Mouse (Mus musculus): Measurements from ENCODE around the gene Spink8. TPM values are rescaled to one million over a fixed set of nuclear protein-coding genes. Genes with fewer than 3 reads are reported as not detected.
"Not testable (repeated sequence)": the region's sequence is repeated elsewhere in the genome, so short reads cannot be mapped to it uniquely, and the experiment has no call there.

Spink8 gene
- total RNA-seq (2012; rRNA removed) (not detected in 2 replicates), polyA plus RNA-seq (2012; ENCODE audit: insufficient read depth in 1 of 2, insufficient read length in 2 of 2, low read depth in 1 of 2, low replicate concordance in 2 of 2, missing spikeins in 1 of 2) (not detected)

GRCm38 (mm10) chr9:109811980-109812379 lies at the start of gene Spink8:
Spink8 (plus strand) TSS chr9:109812280.
- H3K36me3 ChIP-seq (ENCODE audit: control insufficient read depth in 1 of 2, insufficient read depth in 2 of 2, low read length in 2 of 2) = no peaks in the 10 kb centered on the region
- TF ChIP-seq TAL1 (IDR thresholded peaks at IDR 0.05; ENCODE audit: low read length) = no peak
- no peak for TF ChIP-seq POLR2A (IDR thresholded peaks at IDR 0.05; ENCODE audit: control insufficient read depth in 1 of 2, insufficient read depth in 1 of 2, low read depth in 1 of 2, low read length in 2 of 2, poor library complexity in 1 of 2)
- TF ChIP-seq CHD1 (IDR thresholded peaks at IDR 0.05; ENCODE audit: low read depth, low read length) = no peak
- no peak for TF ChIP-seq ZC3H11A (IDR thresholded peaks at IDR 0.05; ENCODE audit: low read depth, low read length)
- no peak for TF ChIP-seq NELFE (IDR thresholded peaks at IDR 0.05; ENCODE audit: low read depth, low read length)
- no peak for TF ChIP-seq GATA1 (IDR thresholded peaks at IDR 0.05; ENCODE audit: low read depth, low read length)
- no peak for TF ChIP-seq SIN3A (IDR thresholded peaks at IDR 0.05; ENCODE audit: low read length)
- TF ChIP-seq CHD2 (IDR thresholded peaks at IDR 0.05; ENCODE audit: low read length) = no peak
- TF ChIP-seq MYC (IDR thresholded peaks at IDR 0.05; ENCODE audit: low read depth, low read length) = no peak
- TF ChIP-seq USF1 (IDR thresholded peaks at IDR 0.05; ENCODE audit: low read depth, low read length) = no peak
- TF ChIP-seq ETS1 (IDR thresholded peaks at IDR 0.05; ENCODE audit: low read depth, low read length) = no peak
- no peak for TF ChIP-seq ZNF384 (IDR thresholded peaks at IDR 0.05; ENCODE audit: low read depth, low read length)
- no peak for TF ChIP-seq KAT2A (conservative IDR thresholded peaks at IDR 0.05; ENCODE audit: low read depth, low read length)
- no peak for TF ChIP-seq ZKSCAN1 (IDR thresholded peaks at IDR 0.05; ENCODE audit: low read depth, low read length)
- no peak for TF ChIP-seq UBTF (IDR thresholded peaks at IDR 0.05; ENCODE audit: borderline replicate concordance, insufficient read depth, low read depth, low read length)

GRCm38 (mm10) chr9:109766841-109767240 lies 45.2 kb upstream of the Spink8 start:
- H3K4me1 ChIP-seq (ENCODE audit: control insufficient read depth in 1 of 2, insufficient read depth in 2 of 2, low read length in 2 of 2); H3K79me2 ChIP-seq (ENCODE audit: control insufficient read depth, insufficient read depth, low read length, poor library complexity); H3K4me3 ChIP-seq (ENCODE audit: control insufficient read depth in 1 of 2, insufficient read depth in 1 of 2, low read depth in 2 of 2, low read length in 2 of 2); H3K9me3 ChIP-seq (replicated peaks; ENCODE audit: insufficient read depth, low read length); H3K27me3 ChIP-seq (ENCODE audit: control insufficient read depth in 1 of 2, insufficient read depth in 2 of 2, low read length in 2 of 2); DNase-seq (ENCODE audit: low read depth, low spot score); H3K36me3 ChIP-seq (ENCODE audit: control insufficient read depth in 1 of 2, insufficient read depth in 2 of 2, low read length in 2 of 2); H3K9ac ChIP-seq (ENCODE audit: control insufficient read depth, low read depth, low read length, poor library complexity, severe bottlenecking); H3K27ac ChIP-seq (ENCODE audit: control insufficient read depth, low read depth, low read length): not testable (repeated sequence)

More at GRCm38 (mm10) chr9:109811980-109812379, at the start of gene Spink8:
- no peak within 1 kb of the TSS for H3K4me3 ChIP-seq (ENCODE audit: control insufficient read depth in 1 of 2, insufficient read depth in 1 of 2, low read depth in 2 of 2, low read length in 2 of 2)
- no peak for DNase-seq (ENCODE audit: low read depth, low spot score)
- H3K27me3 ChIP-seq (ENCODE audit: control insufficient read depth in 1 of 2, insufficient read depth in 2 of 2, low read length in 2 of 2) = no peaks in the 10 kb centered on the region
- no peaks in the 10 kb centered on the region for H3K79me2 ChIP-seq (ENCODE audit: control insufficient read depth, insufficient read depth, low read length, poor library complexity)
- H3K4me1 ChIP-seq (ENCODE audit: control insufficient read depth in 1 of 2, insufficient read depth in 2 of 2, low read length in 2 of 2) = no peaks in the 10 kb centered on the region
- H3K27ac ChIP-seq (ENCODE audit: control insufficient read depth, low read depth, low read length) = no peak within 1 kb of the TSS
- H3K9me3 ChIP-seq (replicated peaks; ENCODE audit: insufficient read depth, low read length) = no peaks in the 10 kb centered on the region
- no peak within 1 kb of the TSS for H3K9ac ChIP-seq (ENCODE audit: control insufficient read depth, low read depth, low read length, poor library complexity, severe bottlenecking)

GRCm38 (mm10) chr9:109790570-109790969 lies 21.5 kb upstream of the Spink8 start, which contains the start of gene Fbxw27:
Fbxw27 (minus strand) TSS chr9:109790670.
- H3K4me3 ChIP-seq (ENCODE audit: control insufficient read depth in 1 of 2, insufficient read depth in 1 of 2, low read depth in 2 of 2, low read length in 2 of 2); H3K9ac ChIP-seq (ENCODE audit: control insufficient read depth, low read depth, low read length, poor library complexity, severe bottlenecking); DNase-seq (ENCODE audit: low read depth, low spot score); H3K9me3 ChIP-seq (replicated peaks; ENCODE audit: insufficient read depth, low read length); H3K27me3 ChIP-seq (ENCODE audit: control insufficient read depth in 1 of 2, insufficient read depth in 2 of 2, low read length in 2 of 2); H3K79me2 ChIP-seq (ENCODE audit: control insufficient read depth, insufficient read depth, low read length, poor library complexity); H3K36me3 ChIP-seq (ENCODE audit: control insufficient read depth in 1 of 2, insufficient read depth in 2 of 2, low read length in 2 of 2); H3K27ac ChIP-seq (ENCODE audit: control insufficient read depth, low read depth, low read length); H3K4me1 ChIP-seq (ENCODE audit: control insufficient read depth in 1 of 2, insufficient read depth in 2 of 2, low read length in 2 of 2): not testable (repeated sequence)

Measured in MEL (cell line).